Mouse (Mus musculus): ENCODE measurements at regions not wholly inside any gene's neighbourhood (a gene's known extent, or its start where the extent isn't known, plus 50 kb on each side); places are given as distances from the start of the nearest gene placed in this dataset.

- TF ChIP-seq CTCF (IDR thresholded peaks at IDR 0.05; ENCODE audit: extremely low read depth, insufficient read depth, low read length) (no peak), POLR2A (IDR thresholded peaks at IDR 0.05; ENCODE audit: extremely low read depth, insufficient read depth, low read length) (no peak)
Observed at GRCm38 (mm10) chr14:45799286-45799685, 141.3 kb upstream of the Ddhd1 start.

Measured in cortical plate, adult 2 months (tissue).